Mouse (Mus musculus): ENCODE measurements around the gene Lrif1. TPM values are rescaled to one million over a fixed set of nuclear protein-coding genes. Genes with fewer than 3 reads are reported as not detected.
"Not testable (repeated sequence)": the region's sequence is repeated elsewhere in the genome, so short reads cannot be mapped to it uniquely, and the experiment has no call there.

Gene Lrif1
- polyA plus RNA-seq (2016; fragmentation: Nextera tagmentation; extraction: Ambion mirVana), result 14.0 and 16.8 TPM in 2 replicates

DNA sequence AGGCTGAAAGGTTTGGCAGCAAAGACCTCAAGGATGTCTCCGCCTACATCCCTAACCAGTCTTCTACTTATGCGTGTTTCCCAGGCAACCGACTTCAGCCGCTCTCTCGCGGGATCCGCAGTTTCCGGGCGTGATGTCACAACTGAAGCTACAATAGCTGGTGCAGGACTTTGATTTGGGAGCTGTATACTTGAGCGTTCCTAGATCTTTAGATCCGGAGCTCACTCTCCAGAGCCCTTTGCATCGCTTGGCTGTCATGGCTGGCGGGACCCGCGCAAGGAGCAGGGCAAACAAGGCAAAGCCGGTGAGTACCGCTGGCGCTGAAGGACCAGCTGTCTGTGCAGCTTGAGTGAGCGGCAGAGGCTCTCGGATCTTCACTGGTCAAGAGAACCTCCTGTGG is at the start of gene Lrif1:
Gene Lrif1, plus strand, starts transcription at position 158 of the 400 bp plus-strand sequence.
- H3K4me3 ChIP-seq, result peak within 1 kb of the TSS; percentile 61
- 1% methylated on average over 20 of the region's 20 CpGs for WGBS

DNA sequence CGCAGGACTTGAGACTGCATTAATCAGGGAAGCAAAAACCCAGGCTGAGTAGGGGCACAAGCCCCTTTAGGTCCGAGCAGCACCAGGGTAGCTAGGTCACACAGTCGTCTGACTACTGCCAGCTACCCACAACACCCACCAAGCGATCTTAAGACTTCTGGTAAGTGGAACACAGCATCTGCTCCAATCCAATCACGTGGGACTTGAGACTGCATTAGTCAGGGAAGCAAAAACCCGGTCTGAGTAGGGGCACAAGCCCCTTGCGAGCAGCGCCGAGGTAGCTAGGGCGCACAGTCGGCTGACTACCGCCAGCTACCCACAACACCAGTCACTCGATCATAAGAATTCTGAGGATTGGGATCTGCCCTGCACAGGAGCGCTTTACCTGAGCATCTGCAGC is 12.0 kb upstream of the Lrif1 start:
- not testable (repeated sequence) for H3K9me3 ChIP-seq (replicated peaks); H3K4me1 ChIP-seq; H3K4me3 ChIP-seq; H3K36me3 ChIP-seq; DNase-seq (ENCODE audit: low spot score); H3K27ac ChIP-seq (replicated peaks); H3K27me3 ChIP-seq (ENCODE audit: low read depth, poor library complexity, severe bottlenecking)
- 74% methylated on average over 14 of the region's 14 CpGs for WGBS

More for the DNA sequence above, at the start of gene Lrif1:
- peaks cover 7% of the 10 kb centered on the region; the same call in 1 of the 2 replicates for H3K4me1 ChIP-seq
- H3K27ac ChIP-seq (replicated peaks), result peak within 1 kb of the TSS; percentile 87
- no peaks in the 10 kb centered on the region for H3K27me3 ChIP-seq (ENCODE audit: low read depth, poor library complexity, severe bottlenecking)
- peak; percentile 87 for DNase-seq (ENCODE audit: low spot score)
- H3K36me3 ChIP-seq, result no peaks in the 10 kb centered on the region
- peaks cover 1% of the 10 kb centered on the region; the same call in 1 of the 2 replicates for H3K9me3 ChIP-seq (replicated peaks)

DNA sequence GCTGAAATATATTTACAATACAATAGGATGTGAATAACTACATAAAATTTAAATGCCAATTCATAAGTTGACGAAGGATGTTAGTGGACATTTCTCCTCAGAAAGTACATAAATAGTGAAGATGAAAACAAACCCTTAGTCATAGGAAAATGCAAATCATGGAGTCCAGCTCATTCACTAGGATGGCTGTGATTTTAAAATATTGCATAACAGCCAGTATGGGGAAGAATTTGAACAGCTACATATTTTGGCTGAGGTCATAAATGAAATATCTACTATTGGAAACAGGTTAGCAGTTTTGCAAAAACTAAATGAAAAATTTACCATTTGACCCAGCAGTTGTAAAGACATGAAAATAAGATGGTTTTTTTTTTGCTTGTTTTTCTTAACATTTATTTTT is 594 bp downstream of the Lrif1 start:
- Histone ChIP-seq H3K27me3 (ENCODE audit: low read depth, poor library complexity, severe bottlenecking) (no peaks in the 10 kb centered on the region), H3K4me3 (peak overlapping the region; percentile 61), H3K4me1 (peaks cover 7% of the 10 kb centered on the region; the same call in 1 of the 2 replicates), H3K27ac (replicated peaks) (peak overlapping the region; percentile 87), H3K36me3 (no peaks in the 10 kb centered on the region), H3K9me3 (replicated peaks) (peaks cover 4% of the 10 kb centered on the region; the same call in 1 of the 2 replicates)
- DNase-seq (ENCODE audit: low spot score), result no peak
- WGBS, result 44% methylated on average over 1 of the region's 1 CpGs

DNA sequence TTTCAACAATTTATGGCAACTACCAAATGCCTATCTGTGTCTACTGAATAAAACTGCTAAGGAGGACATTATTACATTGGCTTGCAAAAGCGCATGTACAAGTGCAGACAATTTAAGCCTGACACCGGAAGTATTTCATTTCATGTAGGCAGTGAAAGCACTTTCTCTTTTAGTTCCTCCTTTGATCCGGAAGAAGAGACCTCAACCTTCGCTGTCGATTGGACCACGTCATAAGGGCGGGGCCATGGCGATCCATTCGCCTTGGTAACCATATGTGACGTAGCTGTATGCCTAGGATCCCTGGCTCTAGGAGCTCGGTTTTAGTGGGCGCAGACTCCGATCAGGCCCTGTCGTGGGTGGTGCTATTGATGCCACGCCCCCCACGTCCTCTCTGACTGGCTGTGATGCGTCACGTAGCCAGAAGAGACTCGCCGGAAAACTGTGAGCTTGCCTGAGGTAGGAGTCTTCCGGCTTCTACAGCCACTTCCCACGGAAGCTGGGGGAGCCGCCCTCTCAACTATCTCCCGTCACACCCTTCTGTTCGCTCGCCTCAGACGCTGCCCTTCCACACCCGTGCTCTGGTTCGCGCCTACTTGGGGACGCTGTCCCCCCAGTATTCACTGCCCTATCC is 36.7 kb downstream of the Lrif1 start:
- Histone ChIP-seq H3K9me3 (replicated peaks) (peaks cover 10% of the 10 kb centered on the region; the same call in 1 of the 2 replicates), H3K27ac (replicated peaks) (peak overlapping the region; percentile 86), H3K36me3 (no peaks in the 10 kb centered on the region), H3K27me3 (ENCODE audit: low read depth, poor library complexity, severe bottlenecking) (no peaks in the 10 kb centered on the region), H3K4me1 (peaks cover 4% of the 10 kb centered on the region; the same call in 1 of the 2 replicates), H3K4me3 (peak overlapping the region; percentile 73)
- 2% methylated on average over 31 of the region's 31 CpGs for WGBS
- peak; percentile 91 for DNase-seq (ENCODE audit: low spot score)

DNA sequence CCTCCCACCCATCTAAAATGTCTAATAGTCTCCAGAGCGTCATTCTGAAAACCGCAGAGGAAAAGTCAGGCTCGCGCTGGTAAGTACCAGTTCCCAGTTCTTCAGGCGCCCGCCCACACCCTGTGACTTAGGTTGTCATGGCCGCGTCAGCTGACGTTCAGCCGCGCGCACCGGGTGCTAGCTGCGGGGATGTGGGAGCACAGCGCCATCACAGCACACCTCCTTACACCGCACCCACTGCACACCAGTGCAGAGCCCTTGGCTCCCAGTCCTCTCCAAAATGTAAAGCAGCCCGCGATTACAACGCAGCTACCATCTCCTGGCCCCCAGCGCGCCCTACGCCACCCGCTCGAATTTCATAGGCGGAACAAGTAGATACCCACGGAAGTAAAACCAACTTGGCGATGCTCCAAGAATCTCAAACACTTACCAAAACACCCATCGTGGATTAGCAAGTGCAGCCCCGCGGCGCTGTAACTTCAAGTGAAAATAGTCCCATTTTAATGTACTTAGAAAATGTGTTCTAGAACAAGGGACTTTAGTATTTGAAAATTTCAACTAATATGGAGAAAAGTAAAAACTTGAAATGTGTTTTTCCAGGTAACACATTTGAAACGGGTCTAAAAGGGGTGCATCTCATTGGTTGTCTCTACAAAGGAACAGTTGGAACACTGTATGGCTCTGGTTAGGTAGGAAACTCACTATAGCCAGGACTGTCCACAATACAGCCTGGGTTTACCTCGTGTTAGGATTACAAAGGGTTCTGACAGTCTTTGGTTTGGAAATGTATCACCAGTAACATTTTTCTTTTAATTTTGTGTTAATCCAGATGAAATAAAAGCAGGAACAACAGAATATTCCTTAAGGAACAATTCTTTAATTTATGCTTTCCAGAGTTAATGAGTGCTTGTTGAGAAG is 37.5 kb downstream of the Lrif1 start:
- H3K36me3 ChIP-seq, result peaks cover 4% of the 10 kb centered on the region
- DNase-seq (ENCODE audit: low spot score), result peak; percentile 83
- H3K9me3 ChIP-seq (replicated peaks), result peaks cover 11% of the 10 kb centered on the region; the same call in 1 of the 2 replicates
- peak overlapping the region; percentile 86 for H3K27ac ChIP-seq (replicated peaks)
- peaks cover 4% of the 10 kb centered on the region; the same call in 1 of the 2 replicates for H3K4me1 ChIP-seq
- peak overlapping the region; percentile 73 for H3K4me3 ChIP-seq
- WGBS, result 2% methylated on average over 33 of the region's 33 CpGs
- H3K27me3 ChIP-seq (ENCODE audit: low read depth, poor library complexity, severe bottlenecking), result no peaks in the 10 kb centered on the region

DNA sequence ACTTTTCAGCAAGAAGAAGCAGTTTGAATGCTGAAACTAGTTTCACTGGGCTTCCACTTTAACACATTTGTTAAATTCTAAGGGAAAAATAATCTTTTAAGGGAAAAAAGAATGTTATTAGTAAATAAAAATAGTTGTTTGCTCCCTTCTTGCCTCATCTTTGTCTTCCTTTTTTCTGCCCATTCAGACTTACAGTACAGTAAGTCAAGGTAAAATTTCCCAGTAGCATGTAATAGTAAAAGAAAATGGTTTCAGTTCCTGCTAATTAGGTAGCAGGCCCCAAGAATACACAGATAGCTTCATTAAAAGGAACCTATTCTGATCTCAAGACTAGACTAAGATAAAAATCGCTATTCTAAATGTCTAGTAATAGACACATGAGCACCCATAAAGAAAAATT is 71.1 kb downstream of the Lrif1 start:
- Histone ChIP-seq H3K4me3 (no peak overlapping the region), H3K27me3 (ENCODE audit: low read depth, poor library complexity, severe bottlenecking) (no peaks in the 10 kb centered on the region), H3K4me1 (no peaks in the 10 kb centered on the region), H3K36me3 (no peaks in the 10 kb centered on the region), H3K27ac (replicated peaks) (no peak overlapping the region), H3K9me3 (replicated peaks) (no peaks in the 10 kb centered on the region)
- WGBS, result 70% methylated on average over 1 of the region's 1 CpGs
- DNase-seq (ENCODE audit: low spot score), result no peak

DNA sequence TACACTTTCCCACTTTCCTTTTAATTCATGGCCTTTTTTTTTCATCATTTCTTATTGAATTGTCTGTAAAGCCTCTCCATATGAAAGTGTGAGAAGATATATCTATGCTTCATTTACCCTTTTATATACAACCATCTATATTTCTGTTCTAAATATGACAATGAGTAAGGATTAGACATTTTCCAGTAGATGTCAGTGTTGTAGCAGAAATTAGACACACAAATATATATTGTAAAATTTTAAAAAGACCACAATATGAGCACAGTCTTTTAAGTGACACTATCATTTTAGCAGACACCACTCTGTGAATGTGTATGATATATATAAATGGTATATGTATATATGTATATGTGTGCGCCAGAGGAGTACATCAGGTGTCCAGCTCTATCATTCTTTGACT is 87.0 kb downstream of the Lrif1 start:
- Histone ChIP-seq H3K4me1 (no peaks in the 10 kb centered on the region), H3K27ac (replicated peaks) (no peak overlapping the region), H3K4me3 (no peak overlapping the region), H3K27me3 (ENCODE audit: low read depth, poor library complexity, severe bottlenecking) (no peaks in the 10 kb centered on the region), H3K36me3 (no peaks in the 10 kb centered on the region), H3K9me3 (replicated peaks) (no peaks in the 10 kb centered on the region)
- WGBS, result 97% methylated on average over 1 of the region's 1 CpGs
- no peak for DNase-seq (ENCODE audit: low spot score)

DNA sequence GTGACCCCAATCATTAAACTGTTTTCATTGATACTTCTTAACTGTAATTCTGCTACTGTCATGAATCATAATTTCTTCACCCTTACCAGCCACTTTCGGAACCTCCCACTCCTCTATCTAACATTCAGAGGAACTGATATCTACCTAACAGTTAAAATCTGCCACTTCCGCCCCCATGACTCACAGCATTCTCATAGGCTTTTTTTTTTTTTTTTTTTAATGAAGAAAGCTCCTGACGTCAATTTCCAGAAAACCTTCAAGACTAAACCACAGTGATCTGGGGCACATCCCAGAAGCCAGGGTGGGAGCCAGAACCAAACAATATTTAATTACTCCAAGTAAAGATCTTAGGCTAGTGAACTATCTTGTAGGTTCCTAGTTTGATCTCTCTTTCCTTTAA is 100.3 kb downstream of the Lrif1 start:
- no peaks in the 10 kb centered on the region for H3K36me3 ChIP-seq
- H3K27me3 ChIP-seq (ENCODE audit: low read depth, poor library complexity, severe bottlenecking), result no peaks in the 10 kb centered on the region
- no peak overlapping the region for H3K4me3 ChIP-seq
- DNase-seq (ENCODE audit: low spot score), result no peak
- H3K27ac ChIP-seq (replicated peaks), result no peak overlapping the region
- H3K9me3 ChIP-seq (replicated peaks), result 0 out of 2 replicates have a peak, but pooled peaks cover 3% of the 10 kb centered on the region
- no peaks in the 10 kb centered on the region for H3K4me1 ChIP-seq
- WGBS, result 81% methylated on average over 3 of the region's 3 CpGs

Other genes with a start within 250 kb of the Lrif1 start
- gene Dennd2d, start 202.6 kb upstream of the Lrif1 start, polyA plus RNA-seq (2016; fragmentation: Nextera tagmentation; extraction: Ambion mirVana), result 0.64 and 0.65 TPM in 2 replicates
- 41.5 and 46.4 TPM in 2 replicates for gene Dram2, start 137.2 kb upstream of the Lrif1 start, polyA plus RNA-seq (2016; fragmentation: Nextera tagmentation; extraction: Ambion mirVana)
- 40.2 and 43.0 TPM in 2 replicates for gene Cept1, start 137.2 kb upstream of the Lrif1 start, polyA plus RNA-seq (2016; fragmentation: Nextera tagmentation; extraction: Ambion mirVana)
- 3.5 and 3.8 TPM in 2 replicates for gene Cd53, start 105.2 kb downstream of the Lrif1 start, polyA plus RNA-seq (2016; fragmentation: Nextera tagmentation; extraction: Ambion mirVana)
- not detected in 2 replicates for gene Olfr266, start 141.3 kb downstream of the Lrif1 start, polyA plus RNA-seq (2016; fragmentation: Nextera tagmentation; extraction: Ambion mirVana)

Data from midbrain, embryonic 10.5 days (tissue).